Mouse (Mus musculus): Measurements from ENCODE around the gene Hmgcs2. TPM values are rescaled to one million over a fixed set of nuclear protein-coding genes. Genes with fewer than 3 reads are reported as not detected.
A peak's percentile ranks its signal among the peaks of the same experiment; 100 is the strongest.

Hmgcs2 gene
- polyA plus RNA-seq, 1 experiment from 2014 or later: 149 TPM

GRCm38 (mm10) chr3:98254656-98255583 lies 25.3 kb upstream of the Hmgcs2 start:
- no peak for ATAC-seq
- no peak overlapping the region for H3K4me2 ChIP-seq (replicated peaks)
- WGBS: 82% methylated on average over 8 of the region's 8 CpGs
- no peaks in the 10 kb centered on the region for H3K36me3 ChIP-seq
- H3K27me3 ChIP-seq (replicated peaks): no peaks in the 10 kb centered on the region
- H3K4me1 ChIP-seq (replicated peaks): no peaks in the 10 kb centered on the region; the same call in 1 of the 2 replicates
- H3K4me3 ChIP-seq (replicated peaks): no peak overlapping the region
- no peak overlapping the region for H3K9ac ChIP-seq
- no peaks in the 10 kb centered on the region; the same call in 1 of the 2 replicates for H3K9me3 ChIP-seq
- H3K27ac ChIP-seq: no peak overlapping the region

- H3K27me3 ChIP-seq (replicated peaks): no peaks in the 10 kb centered on the region
- no peaks in the 10 kb centered on the region; the same call in 1 of the 2 replicates for H3K4me1 ChIP-seq (replicated peaks)
- no peak for ATAC-seq
- H3K9me3 ChIP-seq: no peaks in the 10 kb centered on the region
- no peak overlapping the region for H3K9ac ChIP-seq
- no peak overlapping the region for H3K4me2 ChIP-seq (replicated peaks)
- 88% methylated on average over 4 of the region's 4 CpGs for WGBS
- 0 out of 2 replicates have a peak overlapping the region, but pooled peaks have one; percentile 66 for H3K27ac ChIP-seq
- H3K36me3 ChIP-seq: no peaks in the 10 kb centered on the region
- H3K4me3 ChIP-seq (replicated peaks): no peak overlapping the region
Measured at GRCm38 (mm10) chr3:98258723-98259122, 21.5 kb upstream of the Hmgcs2 start.

GRCm38 (mm10) chr3:98259271-98259751 lies 20.9 kb upstream of the Hmgcs2 start:
- Histone ChIP-seq H3K4me1 (replicated peaks) (no peaks in the 10 kb centered on the region; the same call in 1 of the 2 replicates), H3K9me3 (no peaks in the 10 kb centered on the region), H3K4me3 (replicated peaks) (no peak overlapping the region), H3K9ac (no peak overlapping the region), H3K27ac (peak overlapping the region; percentile 66), H3K4me2 (replicated peaks) (no peak overlapping the region), H3K27me3 (replicated peaks) (no peaks in the 10 kb centered on the region), H3K36me3 (no peaks in the 10 kb centered on the region)
- WGBS: 69% methylated on average over 5 of the region's 5 CpGs
- ATAC-seq: peak; percentile 31; the same call in 1 of the 2 replicates

- WGBS: 78% methylated on average over 3 of the region's 3 CpGs
- H3K9me3 ChIP-seq: no peaks in the 10 kb centered on the region
- no peaks in the 10 kb centered on the region for H3K36me3 ChIP-seq
- no peak overlapping the region for H3K9ac ChIP-seq
- H3K4me3 ChIP-seq (replicated peaks): no peak overlapping the region
- no peak for ATAC-seq
- no peak overlapping the region for H3K4me2 ChIP-seq (replicated peaks)
- H3K4me1 ChIP-seq (replicated peaks): no peaks in the 10 kb centered on the region; the same call in 1 of the 2 replicates
- H3K27ac ChIP-seq: no peak overlapping the region
- no peaks in the 10 kb centered on the region for H3K27me3 ChIP-seq (replicated peaks)
Measured at GRCm38 (mm10) chr3:98260534-98260933, 19.7 kb upstream of the Hmgcs2 start.

- 71% methylated on average over 4 of the region's 4 CpGs for WGBS
- Histone ChIP-seq H3K27me3 (replicated peaks) (no peaks in the 10 kb centered on the region), H3K4me3 (replicated peaks) (no peak overlapping the region), H3K27ac (no peak overlapping the region), H3K4me2 (replicated peaks) (no peak overlapping the region), H3K4me1 (replicated peaks) (peaks cover 3% of the 10 kb centered on the region; the same call in 1 of the 2 replicates), H3K36me3 (no peaks in the 10 kb centered on the region), H3K9ac (no peak overlapping the region), H3K9me3 (no peaks in the 10 kb centered on the region)
- ATAC-seq: peak; percentile 66
Measured at GRCm38 (mm10) chr3:98261415-98261814, 18.8 kb upstream of the Hmgcs2 start.

- Histone ChIP-seq H3K9me3 (no peaks in the 10 kb centered on the region), H3K4me3 (replicated peaks) (no peak overlapping the region), H3K27me3 (replicated peaks) (no peaks in the 10 kb centered on the region), H3K36me3 (no peaks in the 10 kb centered on the region), H3K27ac (no peak overlapping the region), H3K9ac (no peak overlapping the region), H3K4me2 (replicated peaks) (no peak overlapping the region), H3K4me1 (replicated peaks) (peaks cover 7% of the 10 kb centered on the region)
- WGBS: 87% methylated on average over 2 of the region's 2 CpGs
- no peak for ATAC-seq
Measured at GRCm38 (mm10) chr3:98262133-98262532, 18.1 kb upstream of the Hmgcs2 start.

GRCm38 (mm10) chr3:98267249-98267651 lies 13.0 kb upstream of the Hmgcs2 start:
- peak; percentile 89 for ATAC-seq
- 10% methylated on average over 6 of the region's 6 CpGs for WGBS
- Histone ChIP-seq H3K9me3 (no peaks in the 10 kb centered on the region), H3K4me2 (replicated peaks) (peak overlapping the region; percentile 30; the same call in 1 of the 2 replicates), H3K27me3 (replicated peaks) (no peaks in the 10 kb centered on the region), H3K4me3 (replicated peaks) (no peak overlapping the region), H3K4me1 (replicated peaks) (peaks cover 10% of the 10 kb centered on the region), H3K9ac (no peak overlapping the region), H3K27ac (peak overlapping the region; percentile 81), H3K36me3 (no peaks in the 10 kb centered on the region)

GRCm38 (mm10) chr3:98273623-98274398 lies 6.4 kb upstream of the Hmgcs2 start:
- no peak overlapping the region for H3K4me3 ChIP-seq (replicated peaks)
- H3K36me3 ChIP-seq: no peaks in the 10 kb centered on the region
- 60% methylated on average over 11 of the region's 11 CpGs for WGBS
- H3K9me3 ChIP-seq: no peaks in the 10 kb centered on the region
- H3K27ac ChIP-seq: no peak overlapping the region
- ATAC-seq: peak; percentile 32; the same call in 1 of the 2 replicates
- H3K4me1 ChIP-seq (replicated peaks): peaks cover 6% of the 10 kb centered on the region
- no peak overlapping the region for H3K4me2 ChIP-seq (replicated peaks)
- no peaks in the 10 kb centered on the region for H3K27me3 ChIP-seq (replicated peaks)
- no peak overlapping the region for H3K9ac ChIP-seq

GRCm38 (mm10) chr3:98279682-98280081 lies 553 bp upstream of the Hmgcs2 start:
- 28% methylated on average over 4 of the region's 4 CpGs for WGBS
- Histone ChIP-seq H3K27me3 (replicated peaks) (no peaks in the 10 kb centered on the region), H3K9me3 (no peaks in the 10 kb centered on the region), H3K4me1 (replicated peaks) (peaks cover 6% of the 10 kb centered on the region), H3K9ac (no peak overlapping the region), H3K4me2 (replicated peaks) (peak overlapping the region; percentile 49; the same call in 1 of the 2 replicates), H3K27ac (peak overlapping the region; percentile 78), H3K36me3 (no peaks in the 10 kb centered on the region), H3K4me3 (replicated peaks) (no peak overlapping the region)
- ATAC-seq: peak; percentile 70

- no peaks in the 10 kb centered on the region for H3K27me3 ChIP-seq (replicated peaks)
- no peak overlapping the region; the same call in 1 of the 2 replicates for H3K9ac ChIP-seq
- H3K4me1 ChIP-seq (replicated peaks): peaks cover 6% of the 10 kb centered on the region
- no peaks in the 10 kb centered on the region for H3K9me3 ChIP-seq
- peak overlapping the region; percentile 20; the same call in 1 of the 2 replicates for H3K27ac ChIP-seq
- no peaks in the 10 kb centered on the region for H3K36me3 ChIP-seq
- H3K4me2 ChIP-seq (replicated peaks): peak overlapping the region; percentile 49
- WGBS: 29% methylated on average over 12 of the region's 12 CpGs
- ATAC-seq: peak; percentile 77
- H3K4me3 ChIP-seq (replicated peaks): peak overlapping the region; percentile 35
Measured at GRCm38 (mm10) chr3:98280933-98281678, 871 bp downstream of the Hmgcs2 start.

- Histone ChIP-seq H3K27me3 (replicated peaks) (no peaks in the 10 kb centered on the region), H3K36me3 (no peaks in the 10 kb centered on the region), H3K4me2 (replicated peaks) (no peak overlapping the region), H3K9me3 (no peaks in the 10 kb centered on the region), H3K4me1 (replicated peaks) (peaks cover 6% of the 10 kb centered on the region), H3K27ac (no peak overlapping the region), H3K4me3 (replicated peaks) (no peak overlapping the region), H3K9ac (no peak overlapping the region)
- WGBS: 92% methylated on average over 8 of the region's 8 CpGs
- ATAC-seq: no peak
Measured at GRCm38 (mm10) chr3:98282422-98282821, 2.2 kb downstream of the Hmgcs2 start.

Measured in intestine, embryonic 15.5 days (tissue).